Mouse (Mus musculus) CH12.LX (cell line): ENCODE measurements at regions not wholly inside any gene's neighbourhood (a gene's known extent, or its start where the extent isn't known, plus 50 kb on each side); places are given as distances from the start of the nearest gene placed in this dataset.

Source experiments
- DNase-seq: peaks from one replicate; pipeline ENCODE4 v3.0.0-alpha.2; 2013; ENCODE audit errors: extremely low read depth
- H3K27ac ChIP-seq: 2 replicates; pipeline ENCODE4 v1.5.1; 2012; ENCODE audit warnings: low read depth, mild to moderate bottlenecking, control low read depth, moderate library complexity; ENCODE audit not compliant: insufficient read depth
- H3K27me3 ChIP-seq: replicated peaks from 2 replicates; pipeline ENCODE3; 2012; ENCODE audit warnings: inconsistent platforms
- H3K36me3 ChIP-seq, 2 experiments: replicated peaks in 1 of 2; 2 replicates each; pipeline versions ENCODE3 to v1.6.1; 2012; ENCODE audit warnings: inconsistent platforms in 1 of 2, low read length in 1 of 2, mild to moderate bottlenecking in 1 of 2, mixed read lengths in 1 of 2, moderate library complexity in 1 of 2; ENCODE audit not compliant: control insufficient read depth in 1 of 2, insufficient read depth in 1 of 2
- H3K4me1 ChIP-seq, 2 experiments: 2 replicates each; pipeline ENCODE4 v1.6.1; 2012; ENCODE audit warnings: inconsistent platforms in 1 of 2, moderate library complexity in 1 of 2; ENCODE audit not compliant: insufficient read depth in 2 of 2, control insufficient read depth in 1 of 2
- H3K4me2 ChIP-seq: 2 replicates; pipeline ENCODE4 v1.6.1; 2012; ENCODE audit warnings: low read depth, mild to moderate bottlenecking, control low read depth; ENCODE audit not compliant: poor library complexity, insufficient read depth, severe bottlenecking
- H3K4me3 ChIP-seq, 3 experiments: fragments of 150-350 bp in 1 of 3; sonication (generic) in 1 of 3; replicated peaks in 1 of 3; 2 replicates each; pipeline versions ENCODE3 to v1.5.1; 2011 to 2012; ENCODE audit warnings: low read depth in 2 of 3, low read length in 2 of 3, mild to moderate bottlenecking in 2 of 3, moderate library complexity in 2 of 3, control low read depth in 1 of 3, improper control_type of control experiment in 1 of 3, inconsistent platforms in 1 of 3, mixed read lengths in 1 of 3; ENCODE audit not compliant: poor library complexity in 1 of 3
- H3K79me2 ChIP-seq: replicated peaks from 2 replicates; pipeline ENCODE4 v1.6.1; 2012; ENCODE audit warnings: mild to moderate bottlenecking, moderate library complexity; ENCODE audit not compliant: control insufficient read depth, poor library complexity, insufficient read depth, severe bottlenecking; ENCODE audit errors: extremely low read depth
- H3K9ac ChIP-seq: 2 replicates; pipeline ENCODE4 v1.6.1; 2012; ENCODE audit warnings: low read depth, mild to moderate bottlenecking, control low read depth, moderate library complexity; ENCODE audit not compliant: insufficient read depth
- H3K9me3 ChIP-seq: replicated peaks from 2 replicates; pipeline ENCODE3; 2012; ENCODE audit warnings: low read length, inconsistent platforms, mixed read lengths
- CHD1 ChIP-seq: IDR thresholded peaks from 2 replicates; pipeline ENCODE4 v1.6.1; 2012; ENCODE audit warnings: low read depth, low read length, improper control_type of control experiment, inconsistent platforms
- CHD2 ChIP-seq: IDR thresholded peaks from 2 replicates; pipeline ENCODE4 v1.6.1; 2011; ENCODE audit warnings: low read length, improper control_type of control experiment
- ETS1 ChIP-seq: conservative IDR thresholded peaks from 2 replicates; pipeline ENCODE4 v1.6.1; 2012; ENCODE audit warnings: low read depth, mild to moderate bottlenecking, inconsistent platforms, low read length, improper control_type of control experiment, moderate library complexity
- HCFC1 ChIP-seq: IDR thresholded peaks from 2 replicates; pipeline ENCODE4 v1.6.1; 2012; ENCODE audit warnings: low read depth, mild to moderate bottlenecking, inconsistent platforms, low read length, improper control_type of control experiment
- JUN ChIP-seq: IDR thresholded peaks from 2 replicates; pipeline ENCODE4 v1.6.1; 2011; ENCODE audit warnings: low read depth, mild to moderate bottlenecking, low read length, improper control_type of control experiment, moderate library complexity; ENCODE audit not compliant: insufficient read depth
- MAFK ChIP-seq: IDR thresholded peaks from 2 replicates; pipeline ENCODE4 v1.6.1; 2011; ENCODE audit warnings: low read length, improper control_type of control experiment; ENCODE audit not compliant: insufficient replicate concordance
- MAZ ChIP-seq: IDR thresholded peaks from 2 replicates; pipeline ENCODE4 v1.6.1; 2012; ENCODE audit warnings: low read depth, mild to moderate bottlenecking, inconsistent platforms, low read length, improper control_type of control experiment, moderate library complexity
- MXI1 ChIP-seq: IDR thresholded peaks from 2 replicates; pipeline ENCODE4 v1.6.1; 2011; ENCODE audit warnings: mild to moderate bottlenecking, low read depth, low read length, improper control_type of control experiment
- NELFE ChIP-seq: IDR thresholded peaks from 2 replicates; pipeline ENCODE4 v1.6.1; 2011; ENCODE audit warnings: low read depth, low read length, improper control_type of control experiment
- NRF1 ChIP-seq: IDR thresholded peaks from 2 replicates; pipeline ENCODE4 v1.6.1; 2014; ENCODE audit warnings: low read depth, mild to moderate bottlenecking, inconsistent platforms, low read length, improper control_type of control experiment, moderate library complexity
- POLR2A ChIP-seq: IDR thresholded peaks from 2 replicates; pipeline ENCODE4 v1.6.1; 2011; ENCODE audit warnings: low read depth, mild to moderate bottlenecking, improper control_type of control experiment, low read length
- POLR2AphosphoS2 ChIP-seq: IDR thresholded peaks from 2 replicates; pipeline ENCODE4 v1.6.1; 2011; ENCODE audit warnings: low read depth, low read length, improper control_type of control experiment
- SIN3A ChIP-seq: IDR thresholded peaks from 2 replicates; pipeline ENCODE4 v1.6.1; 2012; ENCODE audit warnings: low read length, improper control_type of control experiment, inconsistent platforms
- TCF12 ChIP-seq: IDR thresholded peaks from 2 replicates; pipeline ENCODE4 v1.6.1; 2014; ENCODE audit warnings: low read depth, mild to moderate bottlenecking, inconsistent platforms, low read length, improper control_type of control experiment
- UBTF ChIP-seq: IDR thresholded peaks from 2 replicates; pipeline ENCODE4 v1.6.1; 2012; ENCODE audit warnings: low read depth, mild to moderate bottlenecking, inconsistent platforms, low read length, improper control_type of control experiment, moderate library complexity
- USF2 ChIP-seq: conservative IDR thresholded peaks from 2 replicates; pipeline ENCODE4 v1.6.1; 2011; ENCODE audit warnings: low read depth, low read length, improper control_type of control experiment
- ZKSCAN1 ChIP-seq: IDR thresholded peaks from 2 replicates; pipeline ENCODE4 v1.6.1; 2012; ENCODE audit warnings: low read depth, inconsistent platforms, low read length, improper control_type of control experiment, borderline replicate concordance
- ZMIZ1 ChIP-seq: IDR thresholded peaks from 2 replicates; pipeline ENCODE4 v1.6.1; 2012; ENCODE audit warnings: low read depth, mild to moderate bottlenecking, inconsistent platforms, low read length, improper control_type of control experiment
- ZNF384 ChIP-seq: IDR thresholded peaks from 2 replicates; pipeline ENCODE4 v1.6.1; 2012; ENCODE audit warnings: low read depth, low read length, improper control_type of control experiment, inconsistent platforms
- dilution Hi-C: fragments of 300-500 bp; cut with MboI; formaldehyde crosslinking; loops from 2 replicates; pipeline ENCODE4 v1.14.3; 2020; ENCODE audit warnings: low sequenced_read_pairs; ENCODE audit not compliant: extremely low pct_unique_long_range_greater_than_20kb, extremely low pct_ligation_motif_present
- in situ Hi-C: fragments of 300-500 bp; cut with MboI; formaldehyde crosslinking; loops from 3 replicates; pipeline ENCODE4 v1.14.3; 2019; ENCODE audit warnings: low sequenced_read_pairs, low pct_ligation_motif_present, low pct_unique_long_range_greater_than_20kb, mixed read lengths

DNA sequence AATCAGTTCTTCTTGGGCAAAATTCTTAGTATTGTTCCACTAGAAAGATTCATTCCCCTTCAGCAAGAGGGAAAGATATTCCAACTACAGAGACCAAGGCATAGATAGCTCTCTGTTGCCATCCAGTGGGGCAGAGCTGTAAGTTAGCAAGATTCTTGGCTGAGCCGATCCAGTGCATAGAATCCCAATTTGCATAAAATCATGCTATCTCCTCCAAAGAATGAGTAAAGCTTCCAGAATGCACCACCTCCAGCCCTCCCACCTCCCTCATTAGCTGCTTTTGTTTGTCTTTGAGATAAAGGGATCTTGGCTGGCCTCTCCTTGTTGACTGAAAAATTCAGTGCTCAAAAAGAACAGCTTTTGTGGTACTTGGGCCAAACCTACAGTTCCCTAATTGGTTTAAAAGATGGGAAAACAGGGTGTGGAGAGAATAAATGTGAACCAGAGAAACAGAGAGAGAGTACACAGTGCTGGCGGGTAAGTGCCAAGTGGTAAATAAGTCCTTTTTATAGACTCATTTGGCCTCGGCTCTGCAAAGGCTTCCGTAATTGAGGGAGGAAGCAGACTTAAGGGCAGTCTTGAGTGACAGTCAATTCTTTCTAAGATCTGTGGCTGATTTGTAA, 1612.0 kb upstream of the Gulo start (continued):
- no peak for TF ChIP-seq ETS1
- no peak for TF ChIP-seq HCFC1
- TF ChIP-seq CHD1 = no peak
- TF ChIP-seq MAZ = no peak
- TF ChIP-seq CHD2 = no peak
- TF ChIP-seq JUN = no peak

DNA sequence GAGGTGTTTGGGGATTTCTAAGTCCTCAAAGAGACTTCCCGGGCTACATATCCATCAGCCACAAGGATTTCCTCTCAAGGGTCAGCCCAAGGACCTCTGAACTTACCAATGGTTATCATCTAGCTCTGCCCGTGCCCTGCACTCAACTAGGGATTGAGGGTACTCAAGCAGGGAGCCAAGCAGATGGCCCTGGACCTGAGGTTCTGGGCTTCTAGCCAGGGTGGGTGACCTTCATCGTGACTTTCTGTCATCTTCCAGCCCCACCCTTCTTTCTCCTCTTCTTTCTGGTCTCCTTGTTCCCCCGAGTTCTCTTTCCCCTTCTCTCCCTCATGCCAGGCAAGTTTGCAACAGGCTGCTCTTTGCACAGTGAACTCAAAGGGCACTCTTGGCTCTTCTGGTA, 1610.6 kb upstream of the Gulo start:
- DNase-seq = no peak
- dilution Hi-C loops (no loop called here), in situ Hi-C loops (loop anchor here (25.0 kb wide), 1 partner anchor 407 kb away; no protein-coding TSS in a partner anchor)
- TF ChIP-seq SIN3A = no peak
- no peak for TF ChIP-seq POLR2AphosphoS2
- no peak for TF ChIP-seq MXI1
- Histone ChIP-seq H3K9ac (no peak overlapping the region), H3K4me2 (no peak overlapping the region), H3K36me3 (no peaks in the 10 kb centered on the region), H3K79me2 (no peaks in the 10 kb centered on the region), H3K27me3 (no peaks in the 10 kb centered on the region), H3K9me3 (no peaks in the 10 kb centered on the region), H3K4me3 (no peak overlapping the region), H3K27ac (no peak overlapping the region), H3K4me1 (no peaks in the 10 kb centered on the region)

DNA sequence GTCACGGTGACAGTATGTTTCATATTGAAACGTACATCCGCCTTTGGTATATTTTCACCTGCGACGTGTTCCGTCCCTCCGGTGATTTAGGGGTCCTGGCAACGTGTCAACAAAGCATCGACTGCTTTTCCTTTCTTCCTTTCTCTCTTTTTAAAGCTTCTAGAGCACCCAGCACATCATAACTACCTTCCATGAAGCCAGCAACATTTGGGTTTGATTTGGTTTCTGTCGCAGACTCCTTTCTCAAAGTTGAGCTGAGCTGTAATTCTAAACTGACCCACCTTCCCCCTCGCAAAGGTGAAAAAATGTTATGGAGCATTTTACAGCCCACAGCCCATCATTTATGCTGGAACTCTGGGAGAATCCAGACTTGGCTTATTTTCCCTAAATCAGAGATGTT, 1605.4 kb upstream of the Gulo start:
- Histone ChIP-seq H3K27me3 (no peaks in the 10 kb centered on the region), H3K27ac (no peak overlapping the region), H3K9me3 (no peaks in the 10 kb centered on the region), H3K9ac (no peak overlapping the region), H3K36me3 (no peaks in the 10 kb centered on the region), H3K4me1 (no peaks in the 10 kb centered on the region; a peak in 1 of 4 replicates), H3K4me2 (no peak overlapping the region), H3K4me3 (no peak overlapping the region), H3K79me2 (no peaks in the 10 kb centered on the region)
- DNase-seq = no peak
- in situ Hi-C loops (loop anchor here (25.0 kb wide), 1 partner anchor 402 kb away; no protein-coding TSS in a partner anchor), dilution Hi-C loops (no loop called here)
- no peak for TF ChIP-seq NELFE

DNA sequence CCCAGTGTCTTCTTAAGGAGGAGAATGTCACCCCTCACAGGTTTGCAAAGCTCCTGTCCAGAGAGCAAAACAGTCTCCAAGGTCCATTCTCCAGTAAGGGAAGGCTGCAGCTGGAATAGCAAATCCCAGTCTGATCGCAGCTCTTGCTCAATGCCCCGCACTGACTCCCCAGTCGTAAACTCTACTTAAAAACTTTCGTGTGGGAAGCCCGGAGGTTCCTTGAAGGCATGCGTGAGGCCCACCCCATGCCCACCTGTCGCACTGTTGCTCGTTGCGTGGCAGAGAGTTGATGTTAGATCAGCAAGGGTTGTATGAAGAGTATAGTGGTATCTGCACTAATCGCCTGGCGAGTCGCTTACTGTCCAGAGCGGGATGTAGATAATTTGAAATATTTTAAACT, 1604.7 kb upstream of the Gulo start:
- dilution Hi-C loops (no loop called here), in situ Hi-C loops (loop anchor here (25.0 kb wide), 1 partner anchor 401 kb away; no protein-coding TSS in a partner anchor)
- Histone ChIP-seq H3K27me3 (no peaks in the 10 kb centered on the region), H3K79me2 (no peaks in the 10 kb centered on the region), H3K36me3 (no peaks in the 10 kb centered on the region), H3K4me3 (no peak overlapping the region), H3K27ac (no peak overlapping the region), H3K4me2 (no peak overlapping the region), H3K9ac (no peak overlapping the region), H3K4me1 (no peaks in the 10 kb centered on the region; a peak in 1 of 4 replicates), H3K9me3 (no peaks in the 10 kb centered on the region)
- DNase-seq = no peak
- TF ChIP-seq NRF1 (no peak), ZNF384 (no peak), POLR2A (no peak), UBTF (no peak), TCF12 (no peak), ZMIZ1 (no peak), ZKSCAN1 (no peak), MAFK (no peak), USF2 (no peak)
